Mouse (Mus musculus): Measurements from ENCODE around the gene Cadm1.
A peak's percentile ranks its signal among the peaks of the same experiment; 100 is the strongest.

DNA sequence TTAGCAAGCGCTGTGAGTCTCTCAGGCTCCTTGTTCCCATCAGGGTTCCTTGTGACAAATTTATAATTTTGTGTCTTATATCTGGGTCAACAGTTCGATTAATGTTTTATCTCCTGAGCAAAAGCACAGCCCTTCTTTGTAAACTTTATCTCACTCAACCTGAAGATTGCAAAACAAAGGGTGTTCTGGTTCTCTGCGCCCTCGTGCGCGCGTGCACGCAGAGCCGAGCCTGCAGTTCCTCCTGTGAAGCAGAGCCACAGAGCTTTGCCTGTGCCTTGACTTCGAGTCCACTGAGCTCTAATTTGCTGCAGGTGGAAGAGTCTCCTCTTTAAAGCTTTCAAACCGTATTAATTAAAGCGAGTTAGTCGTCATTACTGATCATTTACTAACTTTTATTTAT is 162.9 kb downstream of the Cadm1 start:
- TF ChIP-seq CTCF (IDR thresholded peaks at IDR 0.05; ENCODE audit: control insufficient read depth, insufficient read depth, insufficient replicate concordance, low read depth, low read length) = no peak
- TF ChIP-seq POLR2A (IDR thresholded peaks at IDR 0.05; ENCODE audit: control insufficient read depth, low read depth, low read length) = peak; percentile 39; the same call in 1 of the 2 replicates

Measured in testis, adult 2 months (tissue).